Mouse (Mus musculus): ENCODE results near the gene 3110040M04Rik.
A peak's percentile ranks its signal among the peaks of the same experiment; 100 is the strongest.
"Not testable (repeated sequence)": the region's sequence is repeated elsewhere in the genome, so short reads cannot be mapped to it uniquely, and the experiment has no call there.

The 3110040M04Rik gene

DNA sequence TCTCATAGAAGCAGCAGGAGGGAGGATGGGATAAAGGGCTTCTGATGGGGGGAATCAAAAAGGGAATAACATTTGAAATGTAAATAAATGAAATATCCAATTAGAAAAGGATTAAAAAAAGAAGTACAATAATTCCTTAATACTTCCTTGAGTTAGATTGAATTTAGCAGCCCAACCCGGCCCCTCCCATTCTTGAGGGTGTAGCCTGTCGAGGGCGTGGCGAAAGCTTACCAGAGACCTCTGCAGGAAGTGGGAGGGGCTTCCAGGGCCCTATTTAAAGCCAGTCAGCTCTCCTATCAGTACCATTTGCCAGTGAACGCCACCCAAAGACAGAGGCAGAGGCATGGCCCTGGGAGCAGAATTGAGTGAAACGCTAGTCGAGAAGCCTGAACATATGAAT is 11.8 kb upstream of the 3110040M04Rik start, which contains the start of gene Gm8947:
Gm8947 (plus strand) TSS at position 302 of the 400 bp plus-strand sequence.
- DNase-seq (ENCODE audit: inconsistent ontology term) = not testable (repeated sequence)

DNA sequence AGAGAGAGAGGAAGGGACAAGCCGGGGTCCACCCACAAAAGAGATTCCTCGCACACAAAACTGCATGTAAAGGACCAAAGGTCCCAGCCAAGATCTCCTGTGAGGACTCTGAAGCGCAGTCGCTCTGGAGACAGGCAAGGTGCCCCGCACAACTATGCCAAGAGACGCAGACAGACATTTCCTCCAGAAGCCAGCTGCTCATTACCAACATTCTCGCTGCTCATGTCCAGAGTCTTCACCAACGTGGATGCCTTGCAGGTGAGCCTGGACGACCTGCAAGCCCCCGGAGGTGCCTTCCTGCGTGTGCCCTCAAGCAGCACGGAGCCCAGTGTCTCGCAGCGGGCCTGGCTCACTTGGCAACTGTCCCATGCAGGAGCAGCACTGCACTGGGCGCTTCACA is 11.2 kb upstream of the 3110040M04Rik start:
- DNase-seq (ENCODE audit: inconsistent ontology term) = not testable (repeated sequence)

DNA sequence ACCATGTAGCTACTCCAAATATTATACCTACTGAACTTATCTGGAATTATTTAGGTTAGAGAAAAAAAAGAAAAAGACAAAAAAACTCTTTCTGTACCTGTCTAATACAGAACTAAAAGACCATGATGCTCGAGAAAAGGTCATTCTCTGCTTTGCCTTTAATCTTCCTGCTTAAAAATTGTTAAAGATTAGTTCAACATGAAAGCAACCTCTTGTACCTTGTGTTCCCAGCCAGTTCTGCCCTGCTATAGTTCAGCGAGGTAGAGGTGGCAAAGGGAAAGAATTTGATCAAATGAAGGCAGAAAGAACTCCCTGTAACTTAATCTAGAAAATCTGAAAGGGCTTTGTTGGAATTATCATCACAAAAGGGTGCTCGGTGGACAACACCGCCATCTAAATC is 7.9 kb upstream of the 3110040M04Rik start:
- DNase-seq (ENCODE audit: inconsistent ontology term) = not testable (repeated sequence)

DNA sequence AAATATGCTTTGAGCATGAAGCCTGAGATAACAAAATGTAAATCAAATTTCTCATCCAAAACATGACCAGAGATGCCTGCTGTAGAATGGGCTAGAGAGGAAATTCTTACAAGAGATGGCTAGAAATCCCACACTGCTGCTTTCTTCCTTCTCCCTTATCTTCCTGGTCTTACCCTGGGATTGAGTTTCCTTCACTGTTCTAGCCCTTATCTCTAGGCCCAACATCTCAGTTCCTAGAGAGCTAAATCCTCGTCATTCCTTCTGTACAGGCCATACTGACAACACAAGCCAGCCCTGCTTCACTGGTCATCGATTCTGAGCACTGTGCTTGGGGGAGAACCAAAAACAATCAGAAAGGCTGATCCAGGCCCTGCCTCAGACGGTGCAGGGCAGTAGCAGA is 7.2 kb upstream of the 3110040M04Rik start:
- DNase-seq (ENCODE audit: inconsistent ontology term) = not testable (repeated sequence)

DNA sequence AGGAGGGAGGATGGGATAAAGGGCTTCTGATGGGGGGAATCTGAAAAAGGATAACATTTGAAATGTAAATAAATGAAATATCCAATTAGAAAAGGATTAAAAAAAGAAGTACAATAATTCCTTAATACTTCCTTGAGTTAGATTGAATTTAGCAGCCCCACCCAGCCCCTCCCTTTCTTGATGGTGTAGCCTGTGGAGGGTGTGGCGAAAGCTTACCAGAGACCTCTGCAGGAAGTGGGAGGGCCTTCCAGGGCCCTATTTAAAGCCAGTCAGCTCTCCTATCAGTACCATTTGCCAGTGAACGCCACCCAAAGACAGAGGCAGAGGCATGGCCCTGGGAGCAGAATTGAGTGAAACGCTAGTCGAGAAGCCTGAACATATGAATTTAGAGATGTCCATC is 5.8 kb upstream of the 3110040M04Rik start, which contains the start of gene Gm47995:
Gm47995 (plus strand) TSS at position 329 of the 400 bp plus-strand sequence.
- DNase-seq (ENCODE audit: inconsistent ontology term) = not testable (repeated sequence)

DNA sequence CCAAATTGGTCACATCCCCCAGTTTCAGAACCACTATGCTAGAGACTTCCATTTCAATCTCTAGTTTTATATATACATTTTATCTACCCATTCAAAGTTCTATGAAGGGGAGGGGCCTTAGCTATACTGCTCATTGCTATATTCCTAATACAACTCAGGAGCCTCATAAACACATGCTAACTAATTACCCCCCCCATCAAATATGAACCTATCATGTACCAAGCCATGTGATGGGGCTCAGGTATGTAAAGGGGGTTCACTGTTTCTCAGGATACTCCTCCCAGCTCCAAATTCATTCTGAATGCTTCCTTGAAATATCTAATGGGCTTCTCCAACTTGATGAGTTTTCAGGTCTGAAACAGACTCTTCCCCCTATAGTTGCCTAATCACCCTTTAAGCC is 3.3 kb upstream of the 3110040M04Rik start:
- not testable (repeated sequence) for DNase-seq (ENCODE audit: inconsistent ontology term)

DNA sequence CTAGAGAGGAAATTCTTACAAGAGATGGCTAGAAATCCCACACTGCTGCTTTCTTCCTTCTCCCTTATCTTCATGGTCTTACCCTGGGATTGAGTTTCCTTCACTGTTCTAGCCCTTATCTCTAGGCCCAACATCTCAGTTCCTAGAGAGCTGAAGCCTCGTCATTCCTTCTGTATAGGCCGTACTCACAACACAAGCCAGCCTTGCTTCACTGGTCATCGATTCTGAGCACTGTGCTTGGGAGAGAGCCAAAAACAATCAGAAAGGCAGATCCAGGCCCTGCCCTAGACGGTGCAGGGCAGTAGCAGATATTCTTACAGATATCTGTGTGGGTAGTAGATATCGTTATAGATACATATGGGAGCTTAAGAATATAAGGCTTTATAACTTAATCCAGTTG is 1.1 kb upstream of the 3110040M04Rik start:
- not testable (repeated sequence) for DNase-seq (ENCODE audit: inconsistent ontology term)

DNA sequence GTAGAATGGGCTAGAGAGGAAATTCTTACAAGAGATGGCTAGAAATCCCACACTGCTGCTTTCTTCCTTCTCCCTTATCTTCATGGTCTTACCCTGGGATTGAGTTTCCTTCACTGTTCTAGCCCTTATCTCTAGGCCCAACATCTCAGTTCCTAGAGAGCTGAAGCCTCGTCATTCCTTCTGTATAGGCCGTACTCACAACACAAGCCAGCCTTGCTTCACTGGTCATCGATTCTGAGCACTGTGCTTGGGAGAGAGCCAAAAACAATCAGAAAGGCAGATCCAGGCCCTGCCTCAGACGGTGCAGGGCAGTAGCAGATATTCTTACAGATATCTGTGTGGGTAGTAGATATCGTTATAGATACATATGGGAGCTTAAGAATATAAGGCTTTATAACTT is 4.6 kb downstream of the 3110040M04Rik start:
- DNase-seq (ENCODE audit: inconsistent ontology term) = not testable (repeated sequence)

DNA sequence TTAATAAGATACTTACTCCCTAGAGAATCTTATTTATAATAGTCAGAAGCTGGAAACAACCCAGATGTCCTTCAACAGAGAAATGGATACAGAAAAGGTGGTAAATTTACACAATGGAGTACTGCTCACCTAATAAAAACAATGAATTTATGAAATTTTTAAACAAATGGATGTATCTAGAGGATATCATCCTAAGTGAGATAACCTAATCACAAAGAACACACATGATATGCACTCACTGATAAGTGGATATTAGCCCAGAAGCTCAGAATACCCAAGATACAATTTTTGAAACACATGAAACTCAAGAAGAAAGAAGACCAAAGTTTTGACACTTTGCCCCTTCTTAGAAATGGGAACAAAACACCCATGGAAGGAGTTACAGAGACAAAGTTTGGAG is 5.0 kb downstream of the 3110040M04Rik start:
- DNase-seq (ENCODE audit: inconsistent ontology term) = not testable (repeated sequence)

DNA sequence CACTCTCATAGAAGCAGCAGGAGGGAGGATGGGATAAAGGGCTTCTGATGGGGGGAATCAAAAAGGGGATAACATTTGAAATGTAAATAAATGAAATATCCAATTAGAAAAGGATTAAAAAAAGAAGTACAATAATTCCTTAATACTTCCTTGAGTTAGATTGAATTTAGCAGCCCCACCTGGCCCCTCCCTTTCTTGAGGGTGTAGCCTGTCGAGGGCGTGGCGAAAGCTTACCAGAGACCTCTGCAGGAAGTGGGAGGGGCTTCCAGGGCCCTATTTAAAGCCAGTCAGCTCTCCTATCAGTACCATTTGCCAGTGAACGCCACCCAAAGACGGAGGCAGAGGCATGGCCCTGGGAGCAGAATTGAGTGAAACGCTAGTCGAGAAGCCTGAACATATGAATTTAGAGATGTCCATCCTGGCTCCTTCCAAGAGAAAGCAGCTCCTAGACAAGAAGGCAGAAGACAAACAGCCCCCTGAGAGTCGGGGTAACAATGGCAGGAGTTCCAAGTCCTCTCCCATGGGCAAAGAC is 6.0 kb downstream of the 3110040M04Rik start, which contains the start of gene Gm47996:
Gm47996 (plus strand) TSS at position 308 of the 532 bp plus-strand sequence.
- DNase-seq (ENCODE audit: inconsistent ontology term) = not testable (repeated sequence)

DNA sequence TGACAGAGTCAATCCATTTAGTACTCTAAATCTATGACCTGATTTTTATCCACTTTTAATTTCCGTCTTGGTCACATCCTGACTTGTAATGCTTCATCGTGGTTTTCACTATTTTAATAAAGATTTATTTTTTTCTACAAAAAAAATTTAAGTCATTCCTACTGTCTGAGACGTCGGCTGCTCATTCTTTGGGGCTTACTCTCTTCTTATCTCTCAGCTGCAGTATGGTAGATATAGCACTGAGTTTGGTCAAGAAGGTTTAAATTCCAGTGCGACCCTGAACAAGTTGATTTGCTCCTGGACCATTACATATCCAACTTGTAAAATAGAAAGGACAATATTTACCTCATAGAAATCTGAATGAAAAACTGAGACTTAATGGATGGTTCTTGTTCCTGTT is 7.7 kb downstream of the 3110040M04Rik start:
- not testable (repeated sequence) for DNase-seq (ENCODE audit: inconsistent ontology term)

DNA sequence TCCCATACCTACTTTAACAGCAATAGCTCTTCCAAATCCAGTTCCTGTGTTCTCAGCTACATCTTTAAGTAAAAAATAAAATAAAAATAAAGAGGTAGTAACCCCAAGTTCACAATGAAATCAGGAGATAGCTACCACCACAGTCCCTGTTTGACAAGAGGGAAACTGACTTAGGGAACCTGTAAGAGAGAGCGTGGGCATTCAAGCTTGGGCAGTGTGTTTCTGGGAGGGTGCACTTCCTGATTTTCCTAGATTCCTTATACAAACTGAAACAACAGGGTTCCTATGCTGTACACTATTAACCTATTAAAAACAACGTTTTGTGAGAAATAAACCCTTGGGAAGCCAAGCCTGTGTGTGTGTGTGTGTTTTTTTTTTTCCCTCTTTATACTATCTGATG is 10.9 kb downstream of the 3110040M04Rik start:
- no peak for DNase-seq (ENCODE audit: inconsistent ontology term)

DNA sequence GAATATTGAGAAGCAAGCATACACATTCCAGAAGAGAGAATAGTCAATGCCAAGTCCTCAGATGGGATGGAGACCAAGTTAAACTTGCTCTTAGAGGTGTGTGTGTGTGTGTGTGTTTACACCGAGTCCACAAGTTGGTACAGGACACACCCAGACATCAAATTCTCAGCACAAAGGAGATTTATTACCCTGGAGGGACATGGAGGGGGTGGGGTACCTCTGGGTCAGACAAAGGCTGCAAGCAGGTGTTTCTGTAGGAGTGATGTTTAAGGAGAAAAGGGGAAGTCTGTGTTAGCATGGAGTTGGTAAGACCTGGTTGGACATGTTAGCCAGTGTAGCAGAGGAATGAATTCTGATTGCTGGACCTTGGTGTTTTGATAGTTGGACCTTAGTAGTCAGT is 12.1 kb downstream of the 3110040M04Rik start:
- no peak for DNase-seq (ENCODE audit: inconsistent ontology term)

DNA sequence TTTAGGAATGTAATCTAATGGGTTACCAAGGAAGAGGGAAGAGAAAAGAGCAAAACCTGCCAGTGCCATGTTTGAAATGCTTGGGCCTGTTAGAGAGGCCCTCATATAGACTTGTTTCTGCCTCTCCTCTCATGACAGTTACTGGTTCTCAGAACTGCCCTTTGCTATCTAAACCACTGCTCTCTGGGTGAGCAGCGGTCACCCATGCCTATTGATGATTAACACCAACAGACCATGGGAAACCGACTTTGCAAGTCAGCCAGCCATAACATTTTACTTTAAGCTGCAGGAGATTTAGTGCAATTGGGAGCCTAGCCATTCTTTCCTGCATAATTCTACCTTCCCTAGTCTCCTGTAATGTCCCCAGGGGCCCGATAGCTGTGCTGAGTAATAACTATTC is 12.5 kb downstream of the 3110040M04Rik start:
- DNase-seq (ENCODE audit: inconsistent ontology term) = no peak

DNA sequence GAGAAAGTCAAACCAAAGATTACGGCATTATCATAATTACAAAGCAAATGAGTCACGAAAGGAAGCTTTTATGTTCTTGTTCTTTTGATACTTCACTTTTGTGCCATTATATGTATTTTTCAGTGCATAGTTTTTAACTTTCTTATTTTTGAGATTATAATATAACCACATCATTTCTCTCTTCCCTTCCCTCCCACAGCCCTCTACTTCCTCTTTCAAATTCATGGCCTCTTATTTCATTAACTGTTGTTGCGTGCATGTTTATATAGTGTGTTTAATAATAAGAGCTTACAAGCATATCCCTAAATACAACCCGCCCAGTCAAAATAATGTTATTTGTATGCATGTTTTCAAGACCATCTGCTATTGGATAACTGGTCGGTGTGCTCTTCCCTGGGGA is 15.1 kb downstream of the 3110040M04Rik start:
- DNase-seq (ENCODE audit: inconsistent ontology term) = no peak

DNA sequence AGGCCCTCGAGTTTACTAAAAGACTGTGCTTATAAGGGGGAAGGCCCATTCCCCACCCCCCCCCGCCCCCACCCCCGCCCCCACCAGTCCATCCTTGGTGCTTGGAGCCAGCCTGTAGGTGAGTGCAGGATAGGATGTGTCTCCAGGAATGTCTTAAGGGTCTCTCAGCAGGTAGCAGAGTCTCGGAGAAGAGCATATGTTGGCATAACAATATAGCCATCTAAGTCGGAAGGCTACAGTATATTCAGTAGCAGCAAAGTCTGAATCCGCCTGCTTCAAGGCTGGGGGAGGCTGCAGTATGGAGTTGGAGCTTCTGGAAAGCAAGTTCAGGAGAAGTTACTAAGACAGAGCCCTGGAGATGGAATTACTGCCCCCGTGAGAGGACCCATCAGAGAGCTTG is 16.2 kb downstream of the 3110040M04Rik start:
- DNase-seq (ENCODE audit: inconsistent ontology term) = no peak

DNA sequence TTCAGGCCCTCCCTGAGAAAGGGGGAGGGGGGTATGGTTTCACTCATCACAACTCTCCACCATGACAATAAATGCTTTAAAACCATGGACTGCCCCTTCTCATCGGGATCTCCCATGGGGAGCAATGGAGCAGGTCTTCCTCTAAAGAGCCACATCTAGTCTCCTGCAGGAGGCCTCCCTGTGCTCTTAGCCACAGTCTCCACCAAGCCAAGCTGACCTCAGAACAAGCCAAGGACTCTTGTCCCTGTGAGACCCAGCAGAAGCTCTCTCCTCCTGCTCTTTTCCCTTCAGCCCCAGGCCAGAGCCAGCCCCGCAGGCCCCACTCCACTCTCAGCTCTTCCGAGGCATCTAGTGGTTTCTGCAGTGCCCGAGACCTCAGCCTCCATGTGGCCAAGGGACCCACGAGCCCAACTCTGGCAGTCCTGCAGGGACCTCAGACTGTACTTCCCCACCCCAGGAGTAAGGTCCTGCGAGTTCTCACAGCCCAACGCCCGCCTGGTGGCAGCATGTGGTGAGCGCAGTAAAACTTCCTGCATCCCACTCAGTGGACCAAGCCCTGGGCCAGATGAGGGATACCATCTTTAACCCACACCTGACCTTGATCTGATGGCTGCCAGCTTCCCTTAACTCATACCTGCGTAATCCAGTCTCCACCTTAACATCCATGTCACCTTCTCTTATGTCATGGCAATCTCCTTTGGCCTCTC is 18.8 kb downstream of the 3110040M04Rik start:
- DNase-seq (ENCODE audit: inconsistent ontology term) = no peak

DNA sequence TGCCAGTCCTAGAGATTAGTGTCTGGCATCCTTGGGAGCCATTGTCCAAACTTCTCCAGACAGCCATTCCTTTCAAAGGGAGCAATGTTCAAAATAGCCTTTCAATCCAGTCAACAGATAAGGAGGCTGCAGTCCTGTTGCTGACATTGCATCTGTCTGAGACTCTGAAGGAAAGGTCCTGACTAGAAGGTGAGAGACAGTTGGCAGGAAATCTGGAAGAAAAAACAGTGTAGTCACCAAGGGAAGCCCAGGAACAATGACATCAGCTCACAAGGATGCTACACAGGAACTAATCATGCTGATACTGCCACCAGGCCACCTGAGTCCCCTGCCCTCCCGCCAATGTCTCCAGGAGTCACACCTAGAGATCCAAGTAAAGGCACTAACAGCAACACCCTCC is 19.5 kb downstream of the 3110040M04Rik start:
- DNase-seq (ENCODE audit: inconsistent ontology term) = no peak

DNA sequence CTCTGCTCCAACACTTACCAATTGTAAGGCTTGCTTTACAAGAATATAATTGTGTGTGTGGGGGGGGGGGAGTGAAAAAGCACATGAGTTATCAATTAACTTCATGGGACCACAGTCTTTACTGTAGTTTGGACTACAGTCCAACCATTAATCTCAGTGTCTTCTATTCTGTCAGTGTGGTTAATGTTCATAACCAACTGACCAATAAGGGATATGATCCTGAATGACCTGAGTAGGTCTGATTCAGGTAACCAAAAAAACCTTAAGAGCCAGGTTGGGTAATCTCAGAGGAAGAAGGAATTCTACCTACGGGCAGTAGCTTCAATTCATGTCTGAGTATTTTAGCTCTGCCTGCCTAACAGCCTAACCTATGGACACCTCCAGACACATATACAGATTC is 20.6 kb downstream of the 3110040M04Rik start:
- no peak for DNase-seq (ENCODE audit: inconsistent ontology term)

DNA sequence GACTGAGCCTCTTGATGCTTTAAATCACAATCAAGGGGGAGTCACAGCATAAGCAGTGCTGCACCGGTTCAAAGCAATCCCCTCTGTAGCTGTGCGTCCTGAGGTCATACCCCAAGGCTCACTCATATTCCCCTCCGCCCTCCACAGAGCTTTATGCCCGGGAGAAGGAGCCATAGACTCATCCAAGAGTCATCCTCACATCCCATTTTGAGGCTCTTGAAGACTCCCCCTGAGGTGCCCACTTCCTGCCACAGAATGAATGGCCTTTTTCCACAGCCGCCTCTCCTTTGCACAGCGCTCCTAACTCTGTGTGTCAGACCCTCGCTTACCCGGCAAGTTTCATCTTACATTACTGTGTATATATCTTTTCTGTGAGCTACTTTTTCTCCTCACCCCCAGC is 23.6 kb downstream of the 3110040M04Rik start:
- no peak for DNase-seq (ENCODE audit: inconsistent ontology term)

DNA sequence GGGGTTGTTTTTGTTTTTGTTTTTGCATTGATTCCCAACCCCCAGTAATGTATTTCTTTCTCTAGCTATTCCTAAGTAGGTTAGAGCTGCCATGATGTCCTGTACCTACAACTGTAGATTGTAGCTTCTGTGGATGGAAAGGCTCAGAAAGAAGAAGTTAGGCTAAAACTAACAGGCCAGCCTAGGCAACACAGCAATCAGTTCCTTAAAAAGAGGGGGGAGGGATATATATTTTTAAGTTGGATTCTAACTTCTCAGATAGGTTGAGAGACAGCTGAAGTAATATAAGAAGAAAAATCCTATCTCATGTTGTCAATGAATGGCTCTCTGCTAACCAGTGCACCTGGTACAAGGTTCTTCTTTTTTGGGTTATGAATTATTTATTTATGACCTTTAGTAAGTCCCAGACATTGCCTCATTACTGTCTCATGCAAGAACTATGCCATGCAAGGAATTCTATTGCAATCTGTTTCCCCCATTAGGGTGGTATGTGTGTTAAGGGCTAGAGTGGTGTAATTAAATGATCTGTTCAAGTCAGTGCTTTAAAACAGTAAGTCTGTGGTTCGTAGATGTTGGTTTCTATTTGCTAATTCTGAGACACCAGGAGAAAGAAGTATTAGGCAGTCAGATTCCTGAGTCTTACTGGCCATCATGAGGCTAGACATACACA is 24.5 kb downstream of the 3110040M04Rik start:
- DNase-seq (ENCODE audit: inconsistent ontology term) = peak; percentile 63

DNA sequence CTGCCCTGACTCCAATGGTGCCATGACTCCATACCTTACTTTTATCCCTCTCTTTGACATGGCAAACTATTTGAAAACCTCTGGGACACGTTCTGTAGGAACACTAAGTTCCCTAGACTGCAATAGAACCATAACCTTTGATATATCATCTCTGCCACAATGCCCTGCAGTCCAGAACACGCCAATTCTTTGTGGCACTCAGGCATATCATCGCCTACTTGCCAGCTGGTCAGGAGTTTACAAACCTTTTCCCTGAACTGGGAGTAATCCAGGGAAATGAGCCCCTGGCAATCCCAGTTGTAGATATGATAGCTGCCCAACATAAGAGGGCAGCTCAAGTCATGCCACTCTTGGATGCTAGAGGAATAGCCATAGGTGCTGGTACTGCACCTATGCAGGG is 28.4 kb downstream of the 3110040M04Rik start:
- no peak for DNase-seq (ENCODE audit: inconsistent ontology term)

DNA sequence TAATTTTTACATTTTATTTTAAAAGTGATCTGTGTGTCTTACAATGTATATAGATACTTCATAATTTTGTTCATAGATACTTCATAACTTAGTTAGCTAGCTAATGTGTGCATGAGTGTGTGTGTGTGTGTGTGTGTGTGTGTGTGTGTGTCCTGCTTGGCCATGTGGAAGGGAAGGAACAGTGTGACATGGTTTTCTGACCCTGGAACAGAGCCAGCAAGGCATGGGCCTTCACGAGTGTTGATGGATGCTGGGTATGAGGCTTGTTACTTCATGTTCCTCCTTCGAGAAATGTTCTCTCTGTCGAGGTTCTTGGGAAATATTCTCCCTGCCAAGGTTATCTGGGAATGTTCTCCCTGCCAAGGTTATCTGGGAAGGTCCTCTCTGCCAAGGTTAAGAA is 29.8 kb downstream of the 3110040M04Rik start:
- DNase-seq (ENCODE audit: inconsistent ontology term) = no peak

Measured in Muller cell, postnatal 12 days (primary cell).